Mouse (Mus musculus): ENCODE measurements around the gene Tepp. TPM values are rescaled to one million over a fixed set of nuclear protein-coding genes. Genes with fewer than 3 reads are reported as not detected.
A peak's percentile ranks its signal among the peaks of the same experiment; 100 is the strongest.

The Tepp gene
- total and polyA plus RNA-seq, 2 experiments = not detected

DNA sequence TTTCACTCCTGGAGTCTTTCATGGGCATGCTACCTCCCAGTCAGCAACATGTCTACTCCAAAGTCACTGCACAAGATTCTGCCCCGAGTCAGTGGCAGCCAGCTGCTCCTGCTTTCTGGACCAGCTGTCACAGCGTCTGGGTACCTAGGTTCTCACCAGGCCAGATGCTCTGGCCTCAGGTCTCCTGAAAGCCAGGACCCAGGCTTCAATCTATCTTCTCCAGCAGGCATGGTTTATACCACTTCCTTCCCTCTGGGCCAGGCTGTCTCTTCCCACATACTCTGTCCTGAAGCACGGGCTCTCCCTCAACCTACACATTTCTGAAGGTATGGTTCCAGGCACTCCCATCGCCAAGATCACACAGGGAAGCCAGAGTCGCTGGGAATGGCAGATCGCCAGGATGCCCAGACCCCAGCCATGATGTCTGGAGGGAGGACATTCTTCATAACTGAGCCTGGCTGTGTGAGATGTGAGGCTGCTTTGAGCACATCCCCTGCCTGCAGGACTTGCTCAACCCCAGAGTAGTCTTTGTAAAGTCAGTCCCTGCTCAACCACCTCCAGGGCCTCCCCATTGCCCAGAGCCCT is 21.2 kb upstream of the Tepp start:
- no peak for DNase-seq (ENCODE audit: extremely low read depth, low read depth, low spot score)
- WGBS = 75% methylated on average over 6 of the region's 6 CpGs
- H3K9ac ChIP-seq (ENCODE audit: low read depth, low read length) = no peak overlapping the region

GRCm38 (mm10) chr8:95293172-95293571 is 17.2 kb upstream of the Tepp start:
- no peaks in the 10 kb centered on the region for H3K36me3 ChIP-seq (ENCODE audit: control insufficient read depth, insufficient read depth, low read length)
- H3K4me3 ChIP-seq (ENCODE audit: insufficient read depth, low read depth, low read length) = peak overlapping the region; percentile 39; the same call in 1 of the 2 replicates
- H3K27me3 ChIP-seq (ENCODE audit: control insufficient read depth, insufficient read depth, low read length) = no peaks in the 10 kb centered on the region
- H3K9ac ChIP-seq (ENCODE audit: low read depth, low read length) = peak overlapping the region; percentile 65
- TF ChIP-seq POLR2A (IDR thresholded peaks at IDR 0.05; ENCODE audit: extremely low read depth, insufficient read depth, low read length) (no peak), CTCF (IDR thresholded peaks at IDR 0.05; ENCODE audit: low read depth, low read length) (no peak)
- 56% methylated on average over 11 of the region's 11 CpGs for WGBS
- 0 out of 2 replicates have a peak overlapping the region, but pooled peaks have one; percentile 17 for H3K27ac ChIP-seq (replicated peaks; ENCODE audit: insufficient read depth, low read depth, low read length)
- H3K79me2 ChIP-seq (ENCODE audit: control insufficient read depth, insufficient read depth, low read length) = no peaks in the 10 kb centered on the region
- DNase-seq (ENCODE audit: extremely low read depth, low read depth, low spot score) = peak; percentile 50
- no peaks in the 10 kb centered on the region; the same call in 1 of the 2 replicates for H3K4me1 ChIP-seq (ENCODE audit: control insufficient read depth, insufficient read depth, low read length)

More for the DNA sequence above, 21.2 kb upstream of the Tepp start:
- Histone ChIP-seq H3K4me3 (ENCODE audit: insufficient read depth, low read depth, low read length) (no peak overlapping the region), H3K27me3 (ENCODE audit: control insufficient read depth, insufficient read depth, low read length) (no peaks in the 10 kb centered on the region), H3K36me3 (ENCODE audit: control insufficient read depth, insufficient read depth, low read length) (no peaks in the 10 kb centered on the region), H3K79me2 (ENCODE audit: control insufficient read depth, insufficient read depth, low read length) (no peaks in the 10 kb centered on the region), H3K4me1 (ENCODE audit: control insufficient read depth, insufficient read depth, low read length) (no peaks in the 10 kb centered on the region; the same call in 1 of the 2 replicates), H3K27ac (replicated peaks; ENCODE audit: insufficient read depth, low read depth, low read length) (no peak overlapping the region)
- TF ChIP-seq CTCF (IDR thresholded peaks at IDR 0.05; ENCODE audit: low read depth, low read length) = no peak
- no peak for TF ChIP-seq POLR2A (IDR thresholded peaks at IDR 0.05; ENCODE audit: extremely low read depth, insufficient read depth, low read length)

GRCm38 (mm10) chr8:95293891-95294290 is 16.5 kb upstream of the Tepp start:
- TF ChIP-seq POLR2A (IDR thresholded peaks at IDR 0.05; ENCODE audit: extremely low read depth, insufficient read depth, low read length) (no peak), CTCF (IDR thresholded peaks at IDR 0.05; ENCODE audit: low read depth, low read length) (no peak)
- no peak for DNase-seq (ENCODE audit: extremely low read depth, low read depth, low spot score)
- Histone ChIP-seq H3K79me2 (ENCODE audit: control insufficient read depth, insufficient read depth, low read length) (no peaks in the 10 kb centered on the region), H3K36me3 (ENCODE audit: control insufficient read depth, insufficient read depth, low read length) (no peaks in the 10 kb centered on the region), H3K9ac (ENCODE audit: low read depth, low read length) (peak overlapping the region; percentile 38; the same call in 1 of the 2 replicates), H3K4me1 (ENCODE audit: control insufficient read depth, insufficient read depth, low read length) (no peaks in the 10 kb centered on the region; the same call in 1 of the 2 replicates), H3K4me3 (ENCODE audit: insufficient read depth, low read depth, low read length) (peak overlapping the region; percentile 25), H3K27me3 (ENCODE audit: control insufficient read depth, insufficient read depth, low read length) (no peaks in the 10 kb centered on the region), H3K27ac (replicated peaks; ENCODE audit: insufficient read depth, low read depth, low read length) (no peak overlapping the region)
- 80% methylated on average over 7 of the region's 7 CpGs for WGBS

- no peaks in the 10 kb centered on the region for H3K27me3 ChIP-seq (ENCODE audit: control insufficient read depth, insufficient read depth, low read length)
- H3K27ac ChIP-seq (replicated peaks; ENCODE audit: insufficient read depth, low read depth, low read length) = no peak overlapping the region
- no peaks in the 10 kb centered on the region for H3K79me2 ChIP-seq (ENCODE audit: control insufficient read depth, insufficient read depth, low read length)
- H3K4me1 ChIP-seq (ENCODE audit: control insufficient read depth, insufficient read depth, low read length) = no peaks in the 10 kb centered on the region
- no peaks in the 10 kb centered on the region for H3K36me3 ChIP-seq (ENCODE audit: control insufficient read depth, insufficient read depth, low read length)
- no peak overlapping the region for H3K4me3 ChIP-seq (ENCODE audit: insufficient read depth, low read depth, low read length)
- DNase-seq (ENCODE audit: extremely low read depth, low read depth, low spot score) = peak; percentile 25
- 24% methylated on average over 5 of the region's 5 CpGs for WGBS
- H3K9ac ChIP-seq (ENCODE audit: low read depth, low read length) = no peak overlapping the region
- peak; percentile 73 for TF ChIP-seq CTCF (IDR thresholded peaks at IDR 0.05; ENCODE audit: low read depth, low read length)
- no peak for TF ChIP-seq POLR2A (IDR thresholded peaks at IDR 0.05; ENCODE audit: extremely low read depth, insufficient read depth, low read length)
These were observed 8.0 kb upstream of the Tepp start for GRCm38 (mm10) chr8:95302410-95302809.

DNA sequence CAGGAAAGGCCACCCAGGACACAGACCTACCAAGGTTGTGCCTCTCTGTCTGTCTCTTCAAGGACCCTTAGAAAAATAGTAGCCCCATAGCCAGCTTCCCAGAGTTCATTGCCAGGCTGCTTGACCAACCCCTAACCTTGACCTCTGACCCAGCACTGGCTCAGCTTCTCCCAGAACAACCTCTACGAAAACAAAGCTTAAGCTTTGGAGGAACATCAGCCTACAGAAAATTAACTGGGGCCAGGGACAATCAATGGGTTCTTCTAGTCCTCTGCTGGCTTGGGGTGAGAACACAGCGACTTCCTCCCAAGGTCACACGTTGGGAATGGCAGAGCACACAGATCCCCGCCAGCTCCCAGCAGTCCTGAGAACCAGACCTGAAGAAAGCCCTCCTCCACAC is 4.8 kb upstream of the Tepp start:
- Histone ChIP-seq H3K27ac (replicated peaks; ENCODE audit: insufficient read depth, low read depth, low read length) (no peak overlapping the region), H3K79me2 (ENCODE audit: control insufficient read depth, insufficient read depth, low read length) (no peaks in the 10 kb centered on the region), H3K4me3 (ENCODE audit: insufficient read depth, low read depth, low read length) (no peak overlapping the region), H3K4me1 (ENCODE audit: control insufficient read depth, insufficient read depth, low read length) (no peaks in the 10 kb centered on the region), H3K9ac (ENCODE audit: low read depth, low read length) (no peak overlapping the region), H3K27me3 (ENCODE audit: control insufficient read depth, insufficient read depth, low read length) (no peaks in the 10 kb centered on the region), H3K36me3 (ENCODE audit: control insufficient read depth, insufficient read depth, low read length) (no peaks in the 10 kb centered on the region)
- DNase-seq (ENCODE audit: extremely low read depth, low read depth, low spot score) = peak; percentile 6
- 40% methylated on average over 4 of the region's 4 CpGs for WGBS
- TF ChIP-seq CTCF (IDR thresholded peaks at IDR 0.05; ENCODE audit: low read depth, low read length) (no peak), POLR2A (IDR thresholded peaks at IDR 0.05; ENCODE audit: extremely low read depth, insufficient read depth, low read length) (no peak)

DNA sequence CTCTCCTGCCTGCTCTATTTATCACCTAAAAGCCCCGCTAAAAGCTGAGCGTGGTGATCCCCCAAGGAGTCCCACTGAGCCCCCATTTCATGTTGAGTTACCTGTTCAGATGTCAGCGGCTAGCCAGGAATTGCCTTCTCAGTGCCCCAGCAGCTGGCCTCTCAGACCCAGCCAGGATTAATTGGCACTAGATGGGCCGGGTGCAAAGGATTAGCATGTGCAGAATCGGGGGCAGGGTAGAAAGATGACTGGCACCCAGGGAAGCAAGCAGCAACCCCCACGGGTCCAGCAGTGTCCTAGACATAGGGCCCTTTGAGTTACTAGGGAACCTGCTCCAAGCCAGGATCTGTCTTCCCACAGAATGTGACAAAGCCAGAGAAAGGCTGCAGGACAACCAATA is 3.9 kb upstream of the Tepp start, which contains the start of gene Cngb1:
TSS of gene Cngb1 (minus strand) at position 155 of the 400 bp plus-strand sequence.
- no peak within 1 kb of the TSS for H3K9ac ChIP-seq (ENCODE audit: low read depth, low read length)
- no peaks in the 10 kb centered on the region for H3K27me3 ChIP-seq (ENCODE audit: control insufficient read depth, insufficient read depth, low read length)
- no peaks in the 10 kb centered on the region for H3K36me3 ChIP-seq (ENCODE audit: control insufficient read depth, insufficient read depth, low read length)
- no peak for DNase-seq (ENCODE audit: extremely low read depth, low read depth, low spot score)
- WGBS = 59% methylated on average over 6 of the region's 6 CpGs
- no peaks in the 10 kb centered on the region for H3K79me2 ChIP-seq (ENCODE audit: control insufficient read depth, insufficient read depth, low read length)
- H3K27ac ChIP-seq (replicated peaks; ENCODE audit: insufficient read depth, low read depth, low read length) = no peak within 1 kb of the TSS
- TF ChIP-seq POLR2A (IDR thresholded peaks at IDR 0.05; ENCODE audit: extremely low read depth, insufficient read depth, low read length) (no peak), CTCF (IDR thresholded peaks at IDR 0.05; ENCODE audit: low read depth, low read length) (no peak)
- H3K4me3 ChIP-seq (ENCODE audit: insufficient read depth, low read depth, low read length) = no peak within 1 kb of the TSS
- no peaks in the 10 kb centered on the region for H3K4me1 ChIP-seq (ENCODE audit: control insufficient read depth, insufficient read depth, low read length)

Data from liver, adult 2 months (tissue).